16 mouse cellular contexts compared by ENCODE assay signal in the genomic region with DNA sequence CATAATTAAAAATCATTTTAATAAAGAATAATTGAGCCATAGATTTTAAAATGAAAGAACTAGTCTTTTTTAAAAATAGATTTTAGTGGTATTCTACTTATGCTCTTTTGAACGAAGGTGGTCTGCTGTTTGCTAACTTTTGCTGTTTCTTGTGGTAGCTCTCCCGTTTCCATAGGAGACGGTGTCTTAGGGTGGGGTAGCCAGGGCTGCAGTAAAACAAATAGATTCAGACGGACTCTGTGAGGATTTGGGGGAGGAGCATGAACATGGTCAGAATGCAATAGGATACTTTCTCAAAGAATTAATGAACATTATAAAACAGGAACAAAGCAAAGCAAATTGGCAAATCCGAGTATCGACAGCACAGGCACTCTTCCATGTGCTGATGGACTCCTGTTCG.
"Had no signal": no experiment of that assay in that cellular context is flagged by ENCODE, and none has a peak within 500 bp of the region (broad histone marks: within the 10 kb centered on the region; RNA-seq: fewer than 3 reads in every experiment).

No protein-coding gene starts in this region.

- H3K4me3 ChIP-seq: neural tube, embryonic 13.5 days; neural tube, embryonic 15.5 days; stomach, embryonic 15.5 days had no signal

- H3K4me2 ChIP-seq: neural tube, embryonic 13.5 days; neural tube, embryonic 15.5 days; stomach, embryonic 15.5 days had no signal

- H3K36me3 ChIP-seq: neural tube, embryonic 13.5 days; neural tube, embryonic 15.5 days; stomach, embryonic 15.5 days had no signal

- H3K9me3 ChIP-seq: neural tube, embryonic 13.5 days; neural tube, embryonic 15.5 days; stomach, embryonic 15.5 days had no signal

- DNase-seq: retina, postnatal 1 day; right cerebral cortex, adult 18-20 months; right cerebral cortex, postnatal 14 days; right cerebral cortex, postnatal 25 days; right cerebral cortex, postnatal 4 days; spleen, adult 18-20 months; thymus, adult 18-20 months; thymus, adult 2 months; thymus, postnatal 14 days; thymus, postnatal 25 days; thymus, postnatal 36 days; thymus, postnatal 4 days had no signal

- H3K9ac ChIP-seq: neural tube, embryonic 13.5 days; neural tube, embryonic 15.5 days; stomach, embryonic 15.5 days had no signal

- H3K27ac ChIP-seq: neural tube, embryonic 13.5 days; neural tube, embryonic 15.5 days; stomach, embryonic 15.5 days; stomach, postnatal 0 days had no signal

- H3K4me1 ChIP-seq: stomach, embryonic 15.5 days had no signal

- H3K27me3 ChIP-seq: neural tube, embryonic 13.5 days; neural tube, embryonic 15.5 days; stomach, embryonic 15.5 days had no signal
